Mouse (Mus musculus) adrenal gland, postnatal 10 days (tissue): ENCODE data around the gene Yrdc. TPM values are rescaled to one million over a fixed set of nuclear protein-coding genes. Genes with fewer than 3 reads are reported as not detected.

ENCODE experiments used
- DNase-seq: peaks from one replicate; pipeline ENCODE4 v3.0.0; 2021; ENCODE audit warnings: mixed read lengths
- long read RNA-seq, 2 experiments: library from polyadenylated mRNA; stranded (forward); transcript quantifications; one replicate each; pipeline ENCODE4 v2.0.0; 2021
- total RNA-seq, 2 experiments: library from RNA; stranded (reverse); gene quantifications; 2 replicates each; pipeline ENCODE4 v1.2.3; 2021

Yrdc gene
- total RNA-seq: 10 to 100 TPM; 34.9 to 42.9 TPM
- long read RNA-seq, experiment 1, transcript Yrdc-201 (5 exons, 1,634 nt): major isoform, 107 of 134 reads
- long read RNA-seq, experiment 1, transcript Yrdc-202 (4 exons, 724 nt): minor isoform, 11 of 134 reads
- long read RNA-seq, experiment 1, partial matches to known transcripts: 0 of 134 reads
- long read RNA-seq, experiment 1, other reads (novel, unspliced or antisense): 15 of 134 reads
- long read RNA-seq, experiment 2, transcript Yrdc-202 (4 exons, 724 nt): minor isoform, 5 of 65 reads
- long read RNA-seq, experiment 2, transcript Yrdc-201 (5 exons, 1,634 nt): major isoform, 35 of 65 reads
- long read RNA-seq, experiment 2, partial matches to known transcripts: 1 of 65 reads
- long read RNA-seq, experiment 2, other reads (novel, unspliced or antisense): 23 of 65 reads

GRCm38 (mm10) chr4:124850261-124850913 is at the start of gene Yrdc:
Gene Yrdc (plus strand): TSS chr4:124850679.
- DNase-seq: peak; percentile 97

GRCm38 (mm10) chr4:124801552-124802308 is 48.7 kb upstream of the Yrdc start, which contains the start of gene Mtf1:
Gene Mtf1 (plus strand): TSS chr4:124802104.
- peak; percentile 91 for DNase-seq

- DNase-seq: peak; percentile 98
Observed at GRCm38 (mm10) chr4:124802309-124803260, 47.9 kb upstream of the Yrdc start.

GRCm38 (mm10) chr4:124803406-124803805 is 47.1 kb upstream of the Yrdc start:
- DNase-seq: no peak

GRCm38 (mm10) chr4:124808511-124808910 is 42.0 kb upstream of the Yrdc start:
- DNase-seq: peak; percentile 43

- DNase-seq: no peak
Observed at GRCm38 (mm10) chr4:124809136-124809883, 41.2 kb upstream of the Yrdc start.

GRCm38 (mm10) chr4:124810056-124810455 is 40.4 kb upstream of the Yrdc start:
- DNase-seq: no peak

GRCm38 (mm10) chr4:124811347-124811975 is 39.0 kb upstream of the Yrdc start:
- peak; percentile 34 for DNase-seq

GRCm38 (mm10) chr4:124815901-124816300 is 34.6 kb upstream of the Yrdc start:
- peak; percentile 46 for DNase-seq

- DNase-seq: peak; percentile 76
Observed at GRCm38 (mm10) chr4:124817803-124818202, 32.7 kb upstream of the Yrdc start.

GRCm38 (mm10) chr4:124818832-124819231 is 31.6 kb upstream of the Yrdc start:
- no peak for DNase-seq

GRCm38 (mm10) chr4:124824967-124825366 is 25.5 kb upstream of the Yrdc start:
- no peak for DNase-seq

GRCm38 (mm10) chr4:124825371-124825965 is 25.0 kb upstream of the Yrdc start:
- no peak for DNase-seq

GRCm38 (mm10) chr4:124829671-124830070 is 20.8 kb upstream of the Yrdc start:
- no peak for DNase-seq

- DNase-seq: no peak
Observed at GRCm38 (mm10) chr4:124832796-124833195, 17.7 kb upstream of the Yrdc start.

GRCm38 (mm10) chr4:124838035-124838700 is 12.3 kb upstream of the Yrdc start:
- no peak for DNase-seq

GRCm38 (mm10) chr4:124840998-124841397 is 9.5 kb upstream of the Yrdc start:
- DNase-seq: no peak

- peak; percentile 61 for DNase-seq
Observed at GRCm38 (mm10) chr4:124843493-124843892, 7.0 kb upstream of the Yrdc start.

- DNase-seq: peak; percentile 90
Observed at GRCm38 (mm10) chr4:124847573-124847972, 2.9 kb upstream of the Yrdc start.
